Mouse (Mus musculus) myocyte (in vitro differentiated cells): ENCODE measurements around the gene H2al2a.

ENCODE experiments used
- CEBPB ChIP-seq: IDR thresholded peaks from 2 replicates; pipeline ENCODE4 v1.6.1; 2011; ENCODE audit warnings: mild to moderate bottlenecking, moderate library complexity; ENCODE audit not compliant: poor library complexity, insufficient read depth, severe bottlenecking
- MYOD1 ChIP-seq, 3 experiments: IDR thresholded peaks; one replicate each; pipeline ENCODE4 v1.6.1; 2011; ENCODE audit warnings: control low read depth in 2 of 3, low read depth in 2 of 3, mild to moderate bottlenecking in 2 of 3, moderate library complexity in 1 of 3; ENCODE audit not compliant: insufficient read length in 2 of 3, control insufficient read depth in 1 of 3
- POLR2A ChIP-seq: IDR thresholded peaks from one replicate; pipeline ENCODE4 v1.6.1; 2011; ENCODE audit warnings: low read depth, mild to moderate bottlenecking, control low read depth, moderate library complexity; ENCODE audit not compliant: insufficient read length
- POLR2AphosphoS2 ChIP-seq: IDR thresholded peaks from one replicate; pipeline ENCODE4 v1.6.1; 2011; ENCODE audit warnings: low read depth, control low read depth; ENCODE audit not compliant: insufficient read length
- USF1 ChIP-seq: IDR thresholded peaks from one replicate; pipeline ENCODE4 v1.6.1; 2011; ENCODE audit warnings: low read depth, mild to moderate bottlenecking, control low read depth, moderate library complexity

DNA sequence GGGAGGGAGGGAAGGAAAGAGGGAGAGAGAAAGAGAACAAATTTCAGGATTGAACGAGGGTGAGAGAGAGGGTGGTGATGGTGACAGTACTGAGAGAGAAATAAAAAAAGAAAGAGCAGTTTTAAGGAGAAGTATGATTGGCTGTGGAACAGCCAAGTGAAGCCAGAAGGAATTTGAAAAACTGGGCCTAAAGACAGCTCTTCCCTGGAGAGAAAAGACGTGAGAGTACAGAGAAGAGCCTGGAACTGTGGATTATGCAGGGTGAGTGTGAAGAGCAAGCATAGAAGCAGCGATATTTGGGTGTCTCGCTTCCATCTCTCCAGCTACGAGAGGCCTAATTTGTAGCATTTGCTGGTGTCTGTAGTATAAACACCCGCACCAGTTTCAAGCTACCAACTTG is 14.5 kb upstream of the H2al2a start:
- no peak for TF ChIP-seq MYOD1 (IDR thresholded peaks at IDR 0.05; ENCODE audit: control insufficient read depth in 1 of 3, insufficient read length in 2 of 3, low read depth in 2 of 3)
- TF ChIP-seq POLR2AphosphoS2: no peak
- no peak for TF ChIP-seq POLR2A
- no peak for TF ChIP-seq USF1
- no peak for TF ChIP-seq CEBPB
